Mouse (Mus musculus) ES-E14 (cell line): ENCODE measurements around the gene Chd3. TPM values are rescaled to one million over a fixed set of nuclear protein-coding genes. Genes with fewer than 3 reads are reported as not detected.
A peak's percentile ranks its signal among the peaks of the same experiment; 100 is the strongest.

Experiments used
- DNase-seq: peaks from one replicate; pipeline ENCODE4 v3.0.0-alpha.2; 2013; ENCODE audit warnings: low read depth, low spot score
- H3K27ac ChIP-seq: 2 replicates; pipeline ENCODE4 v1.5.1; 2012; ENCODE audit warnings: low read depth, mild to moderate bottlenecking, low read length, moderate library complexity, mixed read lengths; ENCODE audit not compliant: poor library complexity, insufficient read depth, severe bottlenecking
- H3K36me3 ChIP-seq: 2 replicates; pipeline ENCODE4 v1.6.1; 2012; ENCODE audit warnings: mild to moderate bottlenecking, low read length, moderate library complexity, mixed read lengths; ENCODE audit not compliant: control insufficient read depth, poor library complexity, insufficient read depth, severe bottlenecking
- H3K4me1 ChIP-seq, 2 experiments: fragments of 150-350 bp in 1 of 2; sonication (generic) in 1 of 2; 2 replicates each; pipeline ENCODE4 v1.6.1; 2012; ENCODE audit warnings: low read length in 2 of 2, mild to moderate bottlenecking in 1 of 2, mixed read lengths in 1 of 2; ENCODE audit not compliant: control insufficient read depth in 2 of 2, insufficient read depth in 2 of 2, poor library complexity in 1 of 2
- H3K4me3 ChIP-seq, 2 experiments: fragments of 150-350 bp in 1 of 2; sonication (generic) in 1 of 2; 2 replicates each; pipeline ENCODE4 v1.5.1; 2012; ENCODE audit warnings: low read length in 2 of 2, low read depth in 1 of 2, mild to moderate bottlenecking in 1 of 2, mixed read lengths in 1 of 2; ENCODE audit not compliant: insufficient read depth in 1 of 2, poor library complexity in 1 of 2, severe bottlenecking in 1 of 2
- H3K9ac ChIP-seq: 2 replicates; pipeline ENCODE4 v1.6.1; 2012; ENCODE audit warnings: low read depth, mild to moderate bottlenecking, low read length, mixed read lengths; ENCODE audit not compliant: poor library complexity, insufficient read depth, severe bottlenecking
- H3K9me3 ChIP-seq: fragments of 150-350 bp; sonication (generic); 2 replicates; pipeline ENCODE4 v1.6.1; 2012; ENCODE audit warnings: low read depth, mild to moderate bottlenecking, low read length; ENCODE audit not compliant: control insufficient read depth, insufficient read depth
- CHD2 ChIP-seq: IDR thresholded peaks from 2 replicates; pipeline ENCODE4 v1.6.1; 2014; ENCODE audit warnings: mild to moderate bottlenecking, low read depth, low read length, inconsistent platforms
- HCFC1 ChIP-seq: IDR thresholded peaks from 2 replicates; pipeline ENCODE4 v1.6.1; 2012; ENCODE audit warnings: low read length, inconsistent platforms, borderline replicate concordance; ENCODE audit not compliant: insufficient read depth
- MAFK ChIP-seq: IDR thresholded peaks from 2 replicates; pipeline ENCODE4 v1.6.1; 2014; ENCODE audit warnings: mild to moderate bottlenecking, low read depth, low read length, inconsistent platforms; ENCODE audit not compliant: insufficient read depth
- ZC3H11A ChIP-seq: IDR thresholded peaks from 2 replicates; pipeline ENCODE4 v1.6.1; 2012; ENCODE audit warnings: low read depth, mild to moderate bottlenecking, inconsistent platforms, low read length, borderline replicate concordance
- ZNF384 ChIP-seq: IDR thresholded peaks from 2 replicates; pipeline ENCODE4 v1.6.1; 2012; ENCODE audit warnings: low read depth, low read length, inconsistent platforms
- in situ Hi-C, 2 experiments: fragments of 600-800 bp; cut with MboI; formaldehyde crosslinking; loops; one replicate each; pipeline ENCODE4 v1.15.1; 2025; ENCODE audit warnings: low sequenced_read_pairs in 2 of 2, inconsistent platforms in 1 of 2; ENCODE audit not compliant: unreplicated experiment in 2 of 2
- total RNA-seq: library from RNA; depleted of rRNA; stranded (reverse); fragments of 300-350 nt; gene quantifications from 2 replicates; pipeline ENCODE4 v1.2.3, GENCODE M21; 2012

The Chd3 gene
- total RNA-seq, 1 experiment: 27.0 TPM

- peaks cover 4 to 29% of the 10 kb centered on the region in 2 experiments for H3K4me1 ChIP-seq
- no peaks in the 10 kb centered on the region for H3K9me3 ChIP-seq
- in situ Hi-C loops: no loop called here
- H3K36me3 ChIP-seq: peaks cover 4% of the 10 kb centered on the region; the same call in 1 of the 2 replicates
- no peak overlapping the region for H3K27ac ChIP-seq
- TF ChIP-seq CHD2 (no peak), ZC3H11A (no peak), ZNF384 (no peak), HCFC1 (no peak), MAFK (no peak)
- H3K9ac ChIP-seq: no peak overlapping the region; the same call in 1 of the 2 replicates
- H3K4me3 ChIP-seq: peak overlapping the region; percentile 1 to 94; a peak in 1 of 4 replicates
- DNase-seq: no peak
These were observed 43.3 kb upstream of the Chd3 start for GRCm38 (mm10) chr11:69412548-69412947.

GRCm38 (mm10) chr11:69411538-69412203, 42.5 kb upstream of the Chd3 start:
- H3K27ac ChIP-seq: no peak overlapping the region
- no peak for DNase-seq
- H3K9me3 ChIP-seq: no peaks in the 10 kb centered on the region
- H3K36me3 ChIP-seq: peaks cover 11% of the 10 kb centered on the region
- H3K4me1 ChIP-seq: peaks cover 4 to 29% of the 10 kb centered on the region in 2 experiments
- H3K4me3 ChIP-seq: peak overlapping the region; percentile 74 to 94
- TF ChIP-seq MAFK (no peak), ZNF384 (no peak), HCFC1 (no peak), ZC3H11A (no peak), CHD2 (no peak)
- in situ Hi-C loops: no loop called here
- H3K9ac ChIP-seq: peak overlapping the region; percentile 81

- Histone ChIP-seq H3K36me3 (peaks cover 15% of the 10 kb centered on the region), H3K4me1 (peaks cover 4 to 32% of the 10 kb centered on the region in 2 experiments; a peak in 3 of 4 replicates), H3K9me3 (no peaks in the 10 kb centered on the region), H3K4me3 (peak overlapping the region; percentile 74 to 94), H3K9ac (peak overlapping the region; percentile 81), H3K27ac (no peak overlapping the region)
- TF ChIP-seq CHD2 (no peak), ZC3H11A (no peak), MAFK (no peak)
- in situ Hi-C loops: no loop called here
- DNase-seq: peak; percentile 98
These were observed 41.9 kb upstream of the Chd3 start for GRCm38 (mm10) chr11:69411073-69411535.

GRCm38 (mm10) chr11:69410310-69411072, 41.3 kb upstream of the Chd3 start:
- peaks cover 4 to 37% of the 10 kb centered on the region in 2 experiments; a peak in 3 of 4 replicates for H3K4me1 ChIP-seq
- H3K36me3 ChIP-seq: peaks cover 22% of the 10 kb centered on the region
- DNase-seq: no peak
- TF ChIP-seq HCFC1 (no peak), ZC3H11A (no peak), CHD2 (no peak), ZNF384 (no peak)
- H3K9me3 ChIP-seq: no peaks in the 10 kb centered on the region
- no peak overlapping the region for H3K27ac ChIP-seq
- H3K4me3 ChIP-seq: peak overlapping the region; percentile 74 to 94
- H3K9ac ChIP-seq: peak overlapping the region; percentile 66
- in situ Hi-C loops: no loop called here
